Mouse (Mus musculus) Muller cell, postnatal 12 days (primary cell): ENCODE data around the gene Zfp217.

Source experiments
- DNase-seq: peaks from one replicate; pipeline ENCODE4 v3.0.0-alpha.2; 2015; ENCODE audit errors: inconsistent ontology term

Gene Zfp217

GRCm38 (mm10) chr2:170159795-170160568 is 12.1 kb upstream of the Zfp217 start:
- peak; percentile 14 for DNase-seq

- DNase-seq, result no peak
These were observed 11.1 kb upstream of the Zfp217 start for GRCm38 (mm10) chr2:170158987-170159386.

GRCm38 (mm10) chr2:170158251-170158650 is 10.3 kb upstream of the Zfp217 start:
- DNase-seq, result peak; percentile 16

- no peak for DNase-seq
These were observed 9.6 kb upstream of the Zfp217 start for GRCm38 (mm10) chr2:170157280-170158200.

GRCm38 (mm10) chr2:170155089-170155740 is 7.3 kb upstream of the Zfp217 start:
- DNase-seq, result peak; percentile 67

- no peak for DNase-seq
These were observed 6.8 kb upstream of the Zfp217 start for GRCm38 (mm10) chr2:170154738-170155088.

- DNase-seq, result no peak
These were observed 6.4 kb upstream of the Zfp217 start for GRCm38 (mm10) chr2:170154301-170154721.

- DNase-seq, result peak; percentile 42
These were observed 5.7 kb upstream of the Zfp217 start for GRCm38 (mm10) chr2:170153421-170154271.

GRCm38 (mm10) chr2:170152856-170153255 is 5.0 kb upstream of the Zfp217 start:
- DNase-seq, result no peak

GRCm38 (mm10) chr2:170152036-170152686 is 4.3 kb upstream of the Zfp217 start:
- no peak for DNase-seq

GRCm38 (mm10) chr2:170151470-170151869 is 3.6 kb upstream of the Zfp217 start:
- DNase-seq, result no peak

GRCm38 (mm10) chr2:170148828-170149227 is 925 bp upstream of the Zfp217 start:
- no peak for DNase-seq

- no peak for DNase-seq
These were observed 733 bp downstream of the Zfp217 start for GRCm38 (mm10) chr2:170147170-170147569.

GRCm38 (mm10) chr2:170144343-170144742 is 3.6 kb downstream of the Zfp217 start:
- no peak for DNase-seq

GRCm38 (mm10) chr2:170143861-170144260 is 4.0 kb downstream of the Zfp217 start:
- no peak for DNase-seq

- DNase-seq, result no peak
These were observed 5.4 kb downstream of the Zfp217 start for GRCm38 (mm10) chr2:170142542-170142941.

GRCm38 (mm10) chr2:170141481-170141880 is 6.4 kb downstream of the Zfp217 start:
- DNase-seq, result no peak

- DNase-seq, result no peak
These were observed 8.4 kb downstream of the Zfp217 start for GRCm38 (mm10) chr2:170139411-170140046.

- no peak for DNase-seq
These were observed 11.0 kb downstream of the Zfp217 start for GRCm38 (mm10) chr2:170136928-170137327.

GRCm38 (mm10) chr2:170135820-170136219 is 12.1 kb downstream of the Zfp217 start:
- DNase-seq, result no peak
